8 mouse cellular contexts compared by ENCODE assay signal in the genomic region with DNA sequence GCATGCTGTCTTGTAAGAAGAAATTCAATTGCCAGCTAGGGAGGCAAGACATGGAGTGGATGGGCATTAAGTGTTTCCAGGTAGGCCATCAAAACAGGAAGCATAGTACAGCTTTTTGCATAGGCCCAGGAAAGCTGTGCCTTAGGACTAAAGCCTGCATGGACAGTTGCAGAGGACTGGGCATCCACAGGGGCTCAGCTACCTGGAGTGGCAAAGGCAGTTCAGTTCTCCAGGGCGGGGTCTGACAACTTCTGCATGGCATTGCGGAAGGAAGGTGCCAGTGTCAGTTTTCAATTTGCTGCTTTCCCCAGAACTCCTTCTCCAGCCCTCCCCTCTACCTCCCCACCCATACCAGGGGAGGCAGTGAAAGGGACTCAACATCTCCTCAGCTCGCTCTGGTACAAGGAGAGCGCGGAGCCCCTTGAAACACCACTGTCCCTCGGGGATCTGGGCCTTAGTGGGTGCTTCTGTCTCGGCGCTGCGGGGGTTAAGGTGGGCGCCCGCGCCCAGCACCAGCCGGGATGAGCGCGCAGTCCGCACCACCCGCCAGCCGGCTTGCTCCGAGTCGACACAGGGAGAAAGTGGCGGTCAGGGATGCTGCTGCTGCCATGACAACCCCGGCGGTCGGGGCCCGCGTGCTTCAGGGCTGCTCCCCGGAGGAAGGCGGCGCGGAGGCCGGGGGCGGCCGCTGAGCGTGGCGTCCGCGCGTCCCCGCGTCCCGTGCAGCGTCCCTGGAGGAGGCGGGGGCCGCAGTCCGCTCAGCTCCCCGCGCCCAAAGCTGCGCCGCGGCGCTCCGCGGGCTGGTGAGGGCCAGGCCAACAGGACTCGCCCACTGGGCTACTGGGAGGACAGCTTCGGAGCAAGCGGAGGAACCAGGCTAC.
DNase-seq lines count a peak whose midpoint lies in the region; ATAC-seq and TF ChIP-seq lines count a peak whose summit lies in the region.

No protein-coding gene starts in this region.

- no peaks in the 10 kb centered on the region for H3K79me3 ChIP-seq in C2C12 (ENCODE audit: low read depth)

- H3K4me1 ChIP-seq in heart, embryonic 13.5 days: peaks cover 9% of the 10 kb centered on the region
- H3K4me1 ChIP-seq in midbrain, postnatal 0 days (ENCODE audit: insufficient read depth, low read length): peaks cover 12% of the 10 kb centered on the region; the same call in 1 of the 2 replicates

- no peaks in the 10 kb centered on the region for H3K79me2 ChIP-seq in C2C12 (ENCODE audit: control insufficient read depth, insufficient read depth)

- H3ac ChIP-seq in C2C12 (ENCODE audit: control insufficient read depth, insufficient read length, low read depth): peak overlapping the region; percentile 56

- peak overlapping the region; percentile 76 for H3K9ac ChIP-seq in heart, embryonic 13.5 days
- H3K9ac ChIP-seq in midbrain, postnatal 0 days (replicated peaks; ENCODE audit: low read length, poor library complexity, severe bottlenecking): peak overlapping the region; percentile 61

- WGBS in heart, embryonic 13.5 days: under 1% methylated on average over 56 of the region's 56 CpGs
- WGBS in midbrain, postnatal 0 days: 2% methylated on average over 53 of the region's 56 CpGs

- no peak for TF ChIP-seq CTCF in C2C12 (IDR thresholded peaks at IDR 0.05; ENCODE audit: control insufficient read depth, insufficient read depth, insufficient read length)
- no peak for TF ChIP-seq CTCF in midbrain, postnatal 0 days (IDR thresholded peaks at IDR 0.05)

- H3K27me3 ChIP-seq in C2C12 (ENCODE audit: control insufficient read depth, insufficient read depth, insufficient read length): peaks cover 23% of the 10 kb centered on the region
- peaks cover 36% of the 10 kb centered on the region for H3K27me3 ChIP-seq in heart, embryonic 13.5 days (replicated peaks)
- H3K27me3 ChIP-seq in midbrain, postnatal 0 days (ENCODE audit: insufficient read depth, low read length): no peaks in the 10 kb centered on the region

- no peaks in the 10 kb centered on the region for H3K36me3 ChIP-seq in C2C12 (ENCODE audit: control insufficient read depth, insufficient read depth)
- H3K36me3 ChIP-seq in heart, embryonic 13.5 days: no peaks in the 10 kb centered on the region
- H3K36me3 ChIP-seq in midbrain, postnatal 0 days (ENCODE audit: insufficient read depth, low read length): no peaks in the 10 kb centered on the region

- H3K4me2 ChIP-seq in heart, embryonic 13.5 days: peak overlapping the region; percentile 99
- peak overlapping the region; percentile 97 for H3K4me2 ChIP-seq in midbrain, postnatal 0 days (ENCODE audit: low read depth, low read length, poor library complexity, severe bottlenecking)

- H3K9me3 ChIP-seq in heart, embryonic 13.5 days: no peaks in the 10 kb centered on the region
- no peaks in the 10 kb centered on the region for H3K9me3 ChIP-seq in midbrain, postnatal 0 days (ENCODE audit: low read length)

- no peak for ATAC-seq in heart, embryonic 13.5 days (ENCODE audit: extremely low read depth, insufficient number of reproducible peaks, low FRiP score, low TSS enrichment)
- ATAC-seq in midbrain, postnatal 0 days (ENCODE audit: low FRiP score): peak; percentile 82
- ATAC-seq in megakaryocyte-erythroid progenitor cell, adult 5-6 weeks (replicated peaks; ENCODE audit: low FRiP score, low TSS enrichment, poor library complexity, severe bottlenecking): no peak
- ATAC-seq in erythroblast, adult 5-6 weeks (replicated peaks; ENCODE audit: low FRiP score, poor library complexity, severe bottlenecking): no peak

- DNase-seq in R1 (ENCODE audit: low read depth, low spot score): peak; percentile 47
- DNase-seq in embryo, embryonic 11 days: peak; percentile 73
- DNase-seq in left cerebral cortex, adult 9 months (ENCODE audit: low spot score in 2 of 2): peak; percentile 40 to 64
- DNase-seq in midbrain, postnatal 0 days (ENCODE audit: low spot score): peak; percentile 52

- H3K27ac ChIP-seq in heart, embryonic 13.5 days (replicated peaks): no peak overlapping the region
- H3K27ac ChIP-seq in midbrain, postnatal 0 days (ENCODE audit: low read depth, low read length): peak overlapping the region; percentile 47; the same call in 1 of the 2 replicates

- no peak overlapping the region for H3K4me3 ChIP-seq in C2C12 (ENCODE audit: insufficient read depth, poor library complexity, severe bottlenecking)
- H3K4me3 ChIP-seq in heart, embryonic 13.5 days: peak overlapping the region; percentile 66
- H3K4me3 ChIP-seq in midbrain, postnatal 0 days (ENCODE audit: low read depth, low read length): peak overlapping the region; percentile 58

TF ChIP-seq in C2C12, 6 proteins besides CTCF, POLR2A, EP300 and RAD21:
- no peak for TF ChIP-seq MYOG (IDR thresholded peaks at IDR 0.05; ENCODE audit: control insufficient read depth, extremely low read depth, insufficient read length)
- TF ChIP-seq FOSL1 (IDR thresholded peaks at IDR 0.05; ENCODE audit: insufficient read depth, low read length, poor library complexity, severe bottlenecking): no peak
- no peak for TF ChIP-seq CEBPB (IDR thresholded peaks at IDR 0.05; ENCODE audit: low read depth)
- no peak for TF ChIP-seq MYOD1 (IDR thresholded peaks at IDR 0.05; ENCODE audit: control insufficient read depth, insufficient read length, low read depth)
